Comparison of ENCODE assay signal across 1 mouse cellular context in genomic region chr14:21062766-21063513, GRCm38 (mm10).
TF ChIP-seq lines count a peak whose summit lies in the region.

No protein-coding gene starts in this region.

TF ChIP-seq in MEL, 35 proteins besides CTCF, POLR2A, EP300 and RAD21 (continued from another document):
- TF ChIP-seq MXI1 (IDR thresholded peaks at IDR 0.05; ENCODE audit: low read depth, low read length) (0 out of 2 replicates have a peak, but pooled peaks have one; percentile 24), TBP (IDR thresholded peaks at IDR 0.05; ENCODE audit: low read depth, low read length) (no peak), RCOR1 (IDR thresholded peaks at IDR 0.05; ENCODE audit: low read depth, low read length) (no peak), ZMIZ1 (IDR thresholded peaks at IDR 0.05; ENCODE audit: low read depth, low read length) (no peak), UBTF (IDR thresholded peaks at IDR 0.05; ENCODE audit: borderline replicate concordance, insufficient read depth, low read depth, low read length) (no peak), ETS1 (IDR thresholded peaks at IDR 0.05; ENCODE audit: low read depth, low read length) (peak; percentile 83), SIN3A (IDR thresholded peaks at IDR 0.05; ENCODE audit: low read length) (peak; percentile 64; the same call in 1 of the 2 replicates), GABPA (IDR thresholded peaks at IDR 0.05; ENCODE audit: low read depth, low read length) (no peak), CHD1 (IDR thresholded peaks at IDR 0.05; ENCODE audit: low read depth, low read length) (no peak), MAZ (IDR thresholded peaks at IDR 0.05; ENCODE audit: low read depth, low read length) (no peak)
